Mouse (Mus musculus) ovary, adult 18-20 months (tissue): ENCODE data around the gene Ramp2.

Source experiments
- DNase-seq: peaks from one replicate; pipeline ENCODE4 v3.0.0; 2022; ENCODE audit warnings: low spot score, mixed read lengths

Gene Ramp2

DNA sequence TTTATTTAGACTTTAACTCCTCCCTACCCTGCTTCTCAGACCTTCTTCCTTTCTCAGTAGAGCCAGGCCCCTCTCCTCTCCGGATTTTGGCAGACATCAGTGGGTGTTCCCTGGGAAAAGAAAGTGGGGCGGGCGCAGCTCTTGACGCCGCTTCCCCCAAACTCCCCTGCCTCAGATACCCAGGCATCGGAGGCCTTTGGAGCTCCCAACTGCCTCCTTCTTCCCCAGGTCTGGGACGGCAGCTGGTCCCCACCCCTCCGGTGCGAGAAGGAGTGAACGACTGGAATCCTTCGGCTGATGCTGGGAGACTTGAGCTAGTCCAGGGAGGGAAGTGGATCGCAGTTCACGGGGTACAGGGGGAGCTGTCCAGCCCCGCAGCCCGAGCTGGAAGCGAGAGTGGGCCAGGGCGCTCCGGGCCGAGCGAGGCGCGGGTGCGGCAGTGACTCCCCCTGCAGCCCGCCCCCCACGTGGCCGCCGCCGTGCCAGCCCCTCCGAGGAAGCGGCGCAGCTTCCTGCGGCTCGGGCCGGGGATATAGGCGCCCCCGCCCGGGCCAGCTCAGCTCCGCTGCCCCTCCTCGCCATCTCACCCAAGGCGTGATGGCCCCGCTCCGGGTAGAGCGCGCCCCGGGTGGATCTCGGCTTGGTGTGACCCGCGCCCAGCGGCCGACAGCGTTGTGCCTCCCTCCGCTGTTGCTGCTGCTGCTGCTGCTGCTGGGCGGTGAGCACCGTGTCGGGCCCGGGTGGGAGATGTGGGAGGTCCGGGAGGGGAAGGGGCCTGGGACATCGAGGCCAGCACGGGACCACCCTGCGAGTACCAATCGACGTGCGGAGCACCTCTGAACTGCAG is at the start of gene Ramp2:
Gene Ramp2 (plus strand): TSS at position 174 of the 847 bp plus-strand sequence.
- no peak for DNase-seq

DNA sequence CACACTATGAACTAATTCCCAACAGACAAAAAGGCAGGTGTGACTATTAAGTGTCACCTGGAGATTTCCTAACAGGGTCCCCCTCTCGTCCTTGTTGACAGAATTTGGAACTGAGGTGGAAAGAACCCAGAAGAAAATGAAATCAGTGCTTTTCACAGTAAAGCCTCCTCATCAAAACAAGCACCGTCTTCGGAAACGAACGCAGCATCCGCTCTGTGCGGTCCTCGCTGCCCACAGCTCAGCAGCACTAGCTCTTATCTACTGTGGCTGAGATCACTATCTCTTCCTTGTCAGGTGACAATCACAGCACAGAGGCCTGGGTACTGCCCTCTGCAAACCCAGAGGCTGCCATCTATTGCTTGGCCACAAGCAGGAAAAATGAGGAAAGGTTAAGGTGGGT is 49.7 kb upstream of the Ramp2 start:
- no peak for DNase-seq

DNA sequence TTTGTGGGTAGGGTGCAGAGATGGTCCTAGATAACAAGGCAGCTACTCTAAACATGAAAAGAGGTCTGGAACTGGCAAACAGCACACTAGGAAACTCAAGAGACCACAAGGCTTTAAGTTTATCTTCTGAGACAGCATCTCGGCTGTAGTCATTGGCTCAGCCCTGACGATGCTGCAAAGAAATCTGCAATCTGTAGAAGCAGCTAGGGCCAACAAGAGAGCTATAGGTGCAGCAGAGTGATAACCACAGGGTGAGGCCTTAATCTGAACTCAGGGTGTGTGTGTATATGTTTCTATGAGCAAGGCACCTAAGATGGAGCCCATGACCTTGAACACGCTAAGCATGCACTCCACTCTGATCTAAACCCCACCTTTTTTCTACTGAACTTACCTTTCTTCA is 46.3 kb upstream of the Ramp2 start:
- DNase-seq = no peak

DNA sequence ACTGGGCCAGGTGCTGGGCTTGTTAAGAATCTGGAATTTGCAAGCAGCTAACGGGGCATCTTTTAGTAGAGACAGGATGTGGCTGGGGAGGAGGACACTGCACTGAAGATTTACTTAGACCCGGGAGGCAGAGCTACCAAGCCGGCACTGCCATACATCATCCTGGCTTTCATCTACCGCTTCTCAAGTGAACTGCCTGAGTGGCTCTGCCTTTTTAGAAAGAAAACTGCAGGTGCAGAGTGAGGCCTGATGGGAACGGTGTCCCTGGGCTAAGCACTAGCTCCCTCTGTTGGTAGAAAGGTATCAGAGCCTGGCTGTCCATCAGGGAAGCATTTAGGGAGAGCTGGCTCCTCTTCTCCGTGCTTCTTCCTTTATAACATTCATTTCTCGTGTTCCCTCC is 44.8 kb upstream of the Ramp2 start:
- no peak for DNase-seq

DNA sequence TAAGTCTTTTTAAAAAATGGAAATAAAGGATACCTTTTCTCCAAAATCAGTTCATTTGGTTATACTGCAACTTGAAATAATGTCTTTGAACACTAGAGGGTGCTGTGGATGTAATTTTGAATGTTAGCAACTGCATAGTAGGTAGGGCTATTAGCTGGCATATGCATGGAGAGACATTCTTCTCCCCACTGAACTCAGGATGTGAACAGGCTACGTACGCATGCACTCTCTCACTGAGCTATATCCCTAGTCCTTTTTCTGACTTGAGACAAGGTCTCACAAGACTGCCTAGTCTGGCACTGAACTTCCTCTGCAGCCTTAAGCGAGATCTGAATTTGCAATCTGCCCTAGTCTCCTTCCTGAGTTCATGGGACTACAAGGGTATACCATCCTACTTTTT is 33.9 kb upstream of the Ramp2 start:
- DNase-seq = no peak

DNA sequence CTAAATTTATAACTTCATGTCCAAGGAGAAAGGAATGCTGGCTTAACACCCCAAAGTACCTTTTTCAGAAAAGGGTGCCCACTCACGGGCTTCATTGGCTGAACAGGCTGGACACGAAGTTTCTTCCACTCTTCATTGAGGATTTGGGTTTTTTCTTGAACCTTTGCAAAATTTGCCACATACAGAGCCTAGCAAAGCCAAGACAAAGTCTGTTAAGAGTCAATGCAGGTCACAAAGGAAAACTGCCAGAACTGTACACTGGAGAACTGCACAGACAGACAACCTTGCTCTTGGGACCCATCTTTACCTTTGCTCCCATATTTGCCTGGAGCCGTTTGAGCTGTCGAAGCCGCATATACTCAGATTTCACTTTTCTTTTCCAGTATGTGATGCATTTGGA is 28.9 kb upstream of the Ramp2 start:
- DNase-seq = no peak

DNA sequence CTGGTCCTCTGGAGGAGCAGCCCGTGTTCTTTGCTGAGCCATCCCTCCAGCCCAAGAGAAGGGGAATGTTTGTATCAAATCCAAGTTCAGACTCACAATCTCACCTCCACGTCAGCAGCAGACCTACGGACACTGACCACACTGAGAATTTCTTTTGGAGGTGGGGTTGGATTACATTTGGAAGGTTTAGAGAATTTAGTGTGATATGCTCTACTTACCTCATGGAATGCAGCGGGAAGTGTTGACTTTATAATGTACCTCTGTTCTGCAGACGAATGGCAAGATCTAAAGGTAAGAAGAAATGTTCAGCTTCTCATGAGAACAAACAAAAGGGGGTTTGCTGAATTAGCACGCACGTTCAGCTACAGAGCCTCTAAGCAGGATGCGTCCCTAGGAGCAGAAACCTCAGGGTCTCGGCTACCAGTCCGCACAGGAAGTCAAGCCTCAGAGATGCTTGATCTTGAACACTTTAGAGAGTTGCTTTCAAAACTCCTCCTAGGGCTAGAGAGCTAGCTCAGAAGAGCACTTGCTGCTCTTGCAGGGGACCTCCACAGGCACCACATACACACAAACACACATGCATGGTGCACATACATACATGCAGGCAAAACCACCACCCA is 27.3 kb upstream of the Ramp2 start:
- DNase-seq = no peak

DNA sequence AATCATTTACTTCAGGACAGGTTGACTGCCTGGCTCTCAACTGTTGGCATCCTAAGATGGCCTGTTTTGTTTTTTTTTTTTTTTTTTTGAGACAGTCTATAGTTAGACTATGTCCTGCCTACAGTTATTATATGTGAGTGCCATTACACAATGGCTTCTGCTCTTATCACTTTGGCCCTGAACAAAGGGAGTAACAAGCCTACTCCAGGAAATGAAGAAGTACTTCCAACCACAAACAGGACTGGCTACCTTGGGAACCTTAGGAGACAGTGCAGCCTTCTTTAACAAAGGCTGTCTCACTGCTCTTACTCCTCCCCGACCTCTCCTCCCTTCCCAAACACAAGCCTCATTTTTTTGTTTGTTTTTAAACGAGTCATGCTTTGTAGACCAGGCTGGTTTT is 25.0 kb upstream of the Ramp2 start:
- DNase-seq = no peak

DNA sequence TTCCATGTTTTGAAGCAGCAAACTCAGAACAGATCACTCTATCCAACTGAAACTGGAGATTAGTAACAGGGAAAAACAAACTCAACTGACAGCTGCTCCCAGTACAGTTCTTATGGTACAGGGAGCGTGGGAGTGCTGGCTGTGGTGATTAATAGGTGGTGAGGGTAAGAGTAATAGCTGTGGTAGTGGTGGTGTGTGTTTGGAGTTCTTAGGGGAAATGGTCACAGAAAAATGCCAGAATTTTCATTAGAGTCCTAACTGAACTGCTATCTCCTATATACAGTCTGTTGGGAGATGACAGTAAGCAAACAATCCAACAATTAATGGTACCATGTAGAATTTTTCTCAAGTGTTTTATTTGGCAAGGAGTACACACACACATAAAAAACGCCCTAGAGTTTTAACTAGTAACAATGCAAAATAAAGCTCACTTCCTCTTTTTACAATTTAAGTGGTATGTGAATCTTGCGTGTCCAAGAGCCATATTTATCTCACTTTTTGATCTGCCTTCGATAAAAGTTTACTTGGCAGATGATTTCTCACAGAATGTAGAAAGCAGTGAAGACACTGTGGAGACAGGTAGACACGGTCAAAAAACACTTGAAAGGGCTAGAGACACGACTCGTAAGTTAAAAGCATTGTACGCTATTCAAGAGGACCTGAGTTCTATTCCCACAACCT is 24.4 kb upstream of the Ramp2 start:
- no peak for DNase-seq

DNA sequence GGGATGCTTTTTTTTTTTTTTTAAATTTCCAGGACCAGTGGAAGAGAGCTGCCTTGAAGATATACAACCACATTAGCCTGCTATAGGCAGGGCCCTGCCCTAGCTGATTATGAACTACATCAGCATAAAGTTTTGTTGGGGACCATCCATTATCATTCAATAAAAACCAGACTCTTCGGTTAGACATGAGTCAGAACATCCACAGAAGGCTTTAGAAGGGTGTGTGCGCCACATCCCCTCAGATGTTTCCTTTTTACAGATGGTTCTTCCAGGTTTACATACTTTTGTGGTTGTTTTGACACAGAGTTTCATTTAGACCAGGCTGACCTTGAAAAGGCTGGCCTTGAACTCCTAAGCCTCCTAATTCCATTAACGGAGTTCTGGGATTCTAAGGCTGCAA is 21.5 kb upstream of the Ramp2 start:
- DNase-seq = no peak

DNA sequence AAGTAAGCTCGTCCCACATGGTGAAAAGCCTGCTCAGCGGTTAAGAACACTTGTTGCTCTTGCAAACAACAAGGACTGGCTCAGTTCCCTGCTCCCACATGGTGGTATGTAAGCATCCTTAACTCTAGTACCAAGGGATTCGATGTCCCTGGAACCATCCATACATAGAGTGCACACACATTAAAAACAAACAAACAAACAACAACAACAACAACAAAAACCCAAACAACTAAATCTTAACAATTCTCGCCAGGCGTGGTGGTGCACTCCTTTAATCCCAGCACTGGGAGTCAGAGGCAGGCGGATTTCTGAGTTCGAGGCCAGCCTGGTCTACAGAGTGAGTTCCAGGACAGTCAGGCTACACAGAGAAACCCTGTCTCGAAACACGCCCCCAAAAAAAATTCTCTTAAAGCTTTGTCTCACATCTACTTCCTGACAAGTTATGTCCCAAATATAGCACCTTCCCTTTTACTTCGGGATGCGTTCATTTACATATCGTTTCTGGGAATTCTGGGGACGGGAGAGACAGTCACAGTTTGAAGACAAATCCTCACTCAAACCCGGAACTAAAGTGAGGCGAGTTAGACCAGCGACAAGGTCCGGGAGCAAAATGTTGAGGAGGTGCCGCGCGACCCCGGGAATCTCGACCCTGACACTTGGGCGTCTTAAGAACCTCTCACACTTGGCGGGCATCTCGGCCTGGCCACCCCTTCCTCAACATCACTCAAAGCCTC is 20.3 kb upstream of the Ramp2 start:
- DNase-seq = no peak

DNA sequence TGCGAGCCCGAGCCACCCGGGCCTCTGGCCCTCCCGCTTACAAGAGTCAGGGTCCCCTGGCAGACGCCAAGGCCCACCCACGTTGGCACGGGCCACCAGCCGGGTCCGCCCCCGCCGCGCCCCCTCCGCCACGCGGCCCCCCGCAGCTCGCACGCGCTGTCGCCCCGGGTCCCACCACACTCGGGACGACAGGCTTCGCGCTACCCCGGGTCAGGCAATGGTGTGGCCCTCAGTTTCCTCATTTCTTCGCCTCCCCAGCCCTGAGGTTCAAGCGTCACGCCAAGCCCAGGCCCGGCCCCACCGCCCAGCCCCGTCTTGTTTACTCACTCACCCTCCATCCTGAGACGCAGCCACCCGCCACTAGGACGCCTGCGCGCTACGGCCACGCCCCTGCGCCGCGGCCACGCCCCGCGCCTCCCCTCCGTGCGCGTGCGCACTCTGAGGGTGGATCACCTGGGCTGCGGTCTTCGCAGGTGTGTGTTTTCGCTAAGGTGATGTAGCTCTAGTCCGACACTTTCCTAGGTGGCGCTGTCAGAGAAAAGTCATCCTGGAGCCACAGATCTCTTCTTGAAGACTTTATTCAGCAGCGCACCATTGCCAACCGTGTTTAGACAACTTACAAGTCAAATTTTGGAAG is 19.6 kb upstream of the Ramp2 start, which contains the start of gene Ezh1:
Gene Ezh1 (minus strand): TSS at position 399 of the 637 bp plus-strand sequence.
- DNase-seq = peak; percentile 79

DNA sequence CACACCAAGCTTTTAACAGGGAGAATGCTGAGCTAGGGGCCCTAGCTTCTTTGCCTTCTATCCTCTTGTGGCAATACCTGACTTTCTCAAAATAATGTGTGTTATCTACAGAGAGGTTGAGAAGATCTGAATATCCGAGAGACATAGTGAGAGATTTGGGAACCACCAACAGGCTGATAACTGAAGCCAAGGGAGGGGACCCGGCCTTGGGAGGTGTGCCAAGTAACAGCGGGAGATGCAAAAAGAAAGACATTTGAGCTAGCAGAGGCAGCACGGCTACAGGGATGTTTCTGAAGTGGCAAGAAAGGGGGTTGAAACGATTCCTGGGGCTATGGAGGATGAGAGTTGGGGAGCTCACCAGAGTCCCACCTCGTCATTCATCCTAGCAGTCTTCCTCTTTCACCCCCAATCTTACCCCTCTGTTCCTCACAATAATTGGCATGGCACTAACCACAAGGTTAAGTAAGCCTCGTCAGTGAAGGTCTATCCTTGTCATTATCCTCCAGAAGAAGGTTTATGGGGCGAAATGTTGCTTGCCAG is 16.4 kb upstream of the Ramp2 start:
- DNase-seq = peak; percentile 73

DNA sequence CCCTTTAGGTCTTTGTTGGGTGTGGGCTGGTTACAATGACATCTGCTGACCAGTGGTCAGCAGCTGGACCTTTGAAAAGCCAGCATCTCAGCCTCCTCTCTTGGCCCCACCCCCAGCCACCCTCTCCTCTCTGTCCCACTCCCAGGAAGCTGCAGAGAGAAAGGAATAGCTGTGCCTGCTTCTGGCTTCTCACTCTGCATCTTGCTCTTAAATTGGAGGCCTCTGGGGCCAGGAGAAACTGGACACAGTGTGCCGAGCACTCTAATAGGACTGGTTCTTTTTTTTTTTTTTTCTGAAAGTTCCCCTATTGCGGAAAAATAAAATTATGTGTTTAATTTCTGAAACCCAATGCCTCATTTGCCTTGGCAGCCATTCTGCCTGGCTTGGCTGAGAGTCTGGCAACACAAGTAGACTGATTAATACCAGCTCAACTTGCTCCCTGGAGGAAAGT is 15.7 kb upstream of the Ramp2 start:
- no peak for DNase-seq

DNA sequence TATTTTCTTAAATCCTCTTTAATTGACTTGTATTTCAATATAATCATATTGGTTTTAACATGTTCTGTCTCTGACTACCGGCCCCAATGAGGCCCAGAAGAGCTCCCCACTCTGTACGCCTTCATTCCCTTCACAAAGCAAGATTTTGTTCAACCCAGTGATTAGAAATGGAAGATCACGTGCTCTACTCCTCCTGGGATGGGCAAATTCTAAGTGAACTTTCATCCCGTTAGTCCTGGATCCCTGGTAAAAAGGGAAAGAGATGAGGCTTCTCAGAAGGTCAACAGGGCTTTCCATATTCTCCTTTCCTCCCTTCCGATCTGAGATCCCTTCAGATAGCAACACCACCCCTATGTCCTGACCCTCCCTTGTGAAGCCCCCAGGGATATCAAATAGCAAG is 15.3 kb upstream of the Ramp2 start:
- DNase-seq = no peak

DNA sequence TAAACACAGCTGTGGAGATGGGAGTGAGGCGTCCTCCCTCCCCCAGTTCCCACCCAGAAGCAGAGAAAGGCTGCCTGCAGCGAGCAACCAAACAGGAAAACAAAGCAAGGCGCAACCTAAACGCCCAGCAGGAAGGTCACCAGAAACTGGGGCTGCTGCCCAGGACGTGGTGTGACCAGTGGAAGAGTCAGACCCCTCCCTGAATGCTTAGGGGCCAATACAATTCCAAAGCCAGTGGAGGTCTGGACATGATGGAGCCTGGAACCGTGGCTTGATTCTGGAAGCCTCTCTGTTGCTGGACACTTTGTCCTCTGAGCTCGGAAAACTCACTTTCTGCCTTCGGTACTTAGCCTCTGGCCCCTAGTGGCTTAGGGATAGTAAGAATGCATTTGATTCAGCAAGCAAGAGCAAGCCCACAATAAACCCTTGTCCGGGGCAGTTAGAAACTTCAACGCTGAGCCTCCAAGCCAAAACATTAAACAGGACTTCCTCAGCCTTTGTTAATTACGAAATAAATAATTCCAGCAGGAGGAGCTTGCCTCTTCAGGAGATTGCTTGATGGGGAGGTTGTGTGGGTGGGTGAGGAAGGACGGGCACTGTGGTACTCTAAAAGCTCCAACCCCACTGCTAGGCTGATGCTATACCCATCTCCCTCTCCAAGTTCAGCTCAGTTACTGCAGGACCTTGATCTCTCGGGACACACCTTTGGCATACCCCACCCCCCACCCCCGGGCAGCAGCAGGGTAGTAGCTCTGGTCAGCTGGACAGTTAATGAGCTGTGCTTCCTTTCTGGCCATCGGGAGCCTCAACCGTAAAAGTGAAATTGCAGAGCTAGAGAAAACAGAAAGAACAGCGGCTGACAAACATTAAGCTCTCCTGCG is 14.6 kb upstream of the Ramp2 start:
- peak; percentile 52 for DNase-seq

DNA sequence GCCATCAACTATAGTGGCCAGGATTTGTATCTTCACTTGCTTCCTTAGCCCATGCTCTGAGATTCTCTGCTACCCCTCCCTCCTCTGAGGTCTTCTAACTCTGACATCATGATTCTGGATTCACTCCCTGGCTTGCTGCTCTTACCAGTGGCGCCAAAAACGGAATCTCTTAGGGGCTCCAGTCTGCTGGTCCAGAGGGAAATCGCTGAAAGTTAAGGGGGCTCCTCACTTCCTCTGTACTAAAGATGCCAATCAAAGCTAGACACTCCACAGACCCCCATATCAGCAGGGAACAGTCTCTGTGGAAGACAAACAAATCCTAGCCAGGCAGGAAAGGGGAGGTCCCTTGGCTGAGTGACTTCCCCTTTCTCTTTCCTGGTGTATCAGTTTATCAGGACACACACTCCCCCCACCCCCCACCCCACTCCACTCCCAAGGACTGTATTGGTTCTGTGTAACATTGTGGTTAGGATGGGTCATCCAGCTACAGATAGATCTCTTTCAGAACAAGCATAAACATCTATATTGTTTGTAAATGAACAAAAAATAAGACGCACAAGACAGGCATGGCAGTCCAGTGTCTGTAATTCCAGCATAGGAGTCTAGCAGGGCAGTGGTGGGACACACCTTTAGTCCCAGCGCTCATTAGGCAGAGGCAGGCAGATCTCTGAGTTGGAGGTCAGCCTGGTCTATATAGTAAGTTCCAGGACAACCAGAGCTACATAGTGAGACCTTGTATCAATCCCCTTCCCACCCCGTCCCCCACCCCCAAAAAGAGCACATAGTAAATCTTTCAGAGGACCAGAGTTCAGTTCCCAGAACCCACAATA is 13.6 kb upstream of the Ramp2 start:
- DNase-seq = no peak

DNA sequence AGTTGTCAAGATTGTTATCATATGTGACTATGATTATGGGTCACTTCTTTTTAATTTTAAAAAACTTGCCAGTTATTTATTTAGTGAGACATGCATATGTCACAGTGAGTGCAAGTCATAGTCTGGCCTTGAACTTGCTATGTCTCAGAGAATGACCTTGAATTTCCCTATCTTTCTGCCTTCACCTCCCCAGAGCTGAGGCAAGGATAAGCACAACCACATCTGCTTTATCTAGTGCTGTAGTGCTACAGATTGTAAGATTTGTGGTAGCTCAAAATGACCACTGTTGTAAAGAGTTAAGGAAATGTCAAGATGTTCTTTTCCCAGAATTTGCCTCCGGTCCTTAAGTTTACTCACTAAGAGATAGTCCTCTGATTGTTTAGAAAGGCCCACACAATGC is 12.6 kb upstream of the Ramp2 start:
- no peak for DNase-seq

DNA sequence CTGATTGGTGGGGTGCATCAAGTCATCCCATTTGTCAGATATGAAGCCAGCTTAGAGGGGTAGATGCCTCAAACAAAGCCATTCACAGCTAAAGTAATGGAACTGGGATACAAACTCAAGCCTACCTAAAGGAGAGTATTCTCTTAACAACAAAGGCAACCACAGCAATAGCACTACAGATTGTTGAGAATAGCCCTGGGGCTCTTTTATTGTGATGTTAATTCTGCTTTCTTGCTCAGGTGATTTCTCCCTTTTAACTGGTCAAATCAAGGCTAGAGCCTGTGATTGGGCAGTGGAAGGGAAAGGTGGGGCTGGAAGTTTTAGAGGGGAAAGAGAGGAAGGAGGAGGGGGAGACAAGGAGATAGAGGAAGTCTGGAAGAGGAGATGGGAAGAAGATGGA is 11.7 kb upstream of the Ramp2 start:
- DNase-seq = no peak

DNA sequence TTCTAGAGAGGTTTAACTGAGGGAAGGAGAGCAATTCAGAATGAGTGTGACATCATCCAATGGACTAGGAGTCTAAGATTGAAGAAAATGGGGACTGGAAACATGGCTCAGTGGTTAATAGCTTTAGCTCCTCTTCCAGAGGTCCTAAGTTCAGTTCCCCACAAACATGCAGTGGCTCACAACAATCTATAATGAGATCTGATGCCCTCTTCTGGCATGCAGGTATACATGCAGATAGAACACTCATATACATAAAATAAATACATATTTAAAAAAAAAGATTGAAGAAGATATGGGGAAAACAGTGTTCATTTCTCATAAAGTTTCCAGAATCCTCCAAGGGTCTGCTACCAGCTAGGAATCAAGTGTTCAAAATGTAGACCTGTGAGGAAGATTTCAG is 10.4 kb upstream of the Ramp2 start:
- no peak for DNase-seq
